Mouse (Mus musculus) erythroblast, embryonic 14.5 days (primary cell): ENCODE results near the gene Pou6f2.

Experiments
- GATA1 ChIP-seq: IDR thresholded peaks from 2 replicates; pipeline ENCODE4 v1.6.1; 2012; ENCODE audit warnings: low read length, inconsistent platforms, mixed read lengths
- TAL1 ChIP-seq: IDR thresholded peaks from 3 replicates; pipeline ENCODE4 v1.6.1; 2012; ENCODE audit warnings: low read length, inconsistent platforms, mixed read lengths

GRCm38 (mm10) chr13:18164182-18164581 is 233.3 kb downstream of the Pou6f2 start:
- TF ChIP-seq TAL1 (no peak), GATA1 (no peak)
